Mouse (Mus musculus) thymus, adult 2 months (tissue): Measurements from ENCODE around the gene Cpa5. TPM values are rescaled to one million over a fixed set of nuclear protein-coding genes. Genes with fewer than 3 reads are reported as not detected.

Experiments used
- DNase-seq: peaks from one replicate; pipeline ENCODE4 v3.0.0; 2021
- H3K27ac ChIP-seq: fragments of 200-500 bp; 2 replicates; pipeline ENCODE4 v1.5.1; 2012; ENCODE audit warnings: low read length, control low read depth; ENCODE audit not compliant: control insufficient read depth, insufficient read depth
- H3K27me3 ChIP-seq: fragments of 200-500 bp; 2 replicates; pipeline ENCODE4 v1.6.1; 2012; ENCODE audit warnings: mild to moderate bottlenecking, low read length, moderate library complexity, mixed read lengths; ENCODE audit not compliant: control insufficient read depth, insufficient read depth
- H3K36me3 ChIP-seq: fragments of 200-500 bp; 2 replicates; pipeline ENCODE4 v1.6.1; 2012; ENCODE audit warnings: mild to moderate bottlenecking, low read length, moderate library complexity; ENCODE audit not compliant: control insufficient read depth, insufficient read depth
- H3K4me1 ChIP-seq: fragments of 200-500 bp; replicated peaks from 2 replicates; pipeline ENCODE4 v1.6.1; 2012; ENCODE audit warnings: low read length; ENCODE audit not compliant: control insufficient read depth, insufficient read depth
- H3K4me3 ChIP-seq: fragments of 200-500 bp; 2 replicates; pipeline ENCODE4 v1.5.1; 2012; ENCODE audit warnings: mild to moderate bottlenecking, low read length, control low read depth, moderate library complexity; ENCODE audit not compliant: control insufficient read depth, insufficient read depth
- CTCF ChIP-seq: fragments of 200-500 bp; IDR thresholded peaks from 2 replicates; pipeline ENCODE4 v1.5.1; 2012; ENCODE audit warnings: mild to moderate bottlenecking, control low read depth, low read length, moderate library complexity, borderline replicate concordance; ENCODE audit not compliant: control insufficient read depth, poor library complexity, insufficient read depth; ENCODE audit errors: extremely low read depth
- POLR2A ChIP-seq: fragments of 200-500 bp; IDR thresholded peaks from 2 replicates; pipeline ENCODE4 v1.6.1; 2012; ENCODE audit warnings: mild to moderate bottlenecking, low read length, control low read depth, moderate library complexity; ENCODE audit not compliant: control insufficient read depth, poor library complexity, insufficient read depth; ENCODE audit errors: extremely low read depth
- WGBS: fragments of 180-500 bp; shearing (Covaris S2); methylation state at CpG from one replicate; pipeline ENCODE4 v1.1.7; 2018; 5-methylcytosine and 5-hydroxymethylcytosine counted together
- polyA plus RNA-seq: library from polyadenylated mRNA; depleted of rRNA; stranded (reverse); fragments of >200 nt; gene quantifications from 2 replicates; pipeline ENCODE4 v1.2.3, GENCODE M21; 2012

The Cpa5 gene
- polyA plus RNA-seq, 1 experiment = not detected

DNA sequence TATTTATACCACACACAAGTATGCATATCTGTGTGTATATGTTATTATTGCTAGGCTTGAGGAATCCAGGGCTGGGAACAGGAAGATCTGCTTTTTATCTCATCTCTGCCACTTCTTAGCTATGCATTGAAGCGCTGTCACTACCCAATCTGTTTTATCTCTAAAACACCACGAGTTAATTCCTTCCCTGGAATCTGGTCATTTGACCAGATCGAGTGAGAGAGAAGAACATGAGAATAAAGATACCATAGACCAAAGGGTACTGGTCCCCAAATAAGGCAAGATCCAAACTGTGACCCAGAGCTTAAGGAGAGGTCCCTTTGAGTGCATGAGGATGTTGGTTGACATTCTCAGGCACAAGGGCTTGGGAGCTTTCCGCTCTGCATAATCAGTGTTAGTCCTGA is 11.2 kb downstream of the Cpa5 start:
- no peak for DNase-seq
- Histone ChIP-seq H3K36me3 (no peaks in the 10 kb centered on the region), H3K4me3 (no peak overlapping the region), H3K4me1 (no peaks in the 10 kb centered on the region), H3K27ac (no peak overlapping the region), H3K27me3 (no peaks in the 10 kb centered on the region; the same call in 1 of the 2 replicates)
- WGBS = 73% methylated on average over 4 of the region's 4 CpGs
- TF ChIP-seq CTCF (no peak), POLR2A (no peak)

DNA sequence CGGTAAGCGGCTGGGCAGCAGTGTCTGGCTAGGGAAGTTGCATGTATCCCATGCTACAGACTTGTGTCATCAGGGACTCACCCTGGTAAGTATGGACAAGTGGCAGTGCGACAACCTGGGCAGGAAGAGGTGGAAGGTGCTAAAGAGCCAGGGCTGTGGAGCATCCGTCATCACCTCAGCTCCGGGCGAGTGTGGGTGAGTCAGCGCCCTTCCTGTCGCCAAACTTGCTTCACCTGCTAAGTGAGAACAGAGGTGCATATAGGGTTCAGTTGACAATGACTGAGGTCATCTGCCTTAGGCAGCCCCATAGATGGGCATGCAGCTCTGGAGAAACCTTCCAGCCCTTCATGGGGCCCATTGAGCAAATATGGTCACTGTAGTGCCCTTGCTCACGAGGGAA is 14.0 kb downstream of the Cpa5 start:
- no peaks in the 10 kb centered on the region for H3K27me3 ChIP-seq
- no peak for TF ChIP-seq POLR2A
- no peaks in the 10 kb centered on the region for H3K4me1 ChIP-seq
- WGBS = 94% methylated on average over 9 of the region's 9 CpGs
- no peak overlapping the region for H3K4me3 ChIP-seq
- H3K27ac ChIP-seq = no peak overlapping the region
- DNase-seq = no peak
- H3K36me3 ChIP-seq = no peaks in the 10 kb centered on the region

DNA sequence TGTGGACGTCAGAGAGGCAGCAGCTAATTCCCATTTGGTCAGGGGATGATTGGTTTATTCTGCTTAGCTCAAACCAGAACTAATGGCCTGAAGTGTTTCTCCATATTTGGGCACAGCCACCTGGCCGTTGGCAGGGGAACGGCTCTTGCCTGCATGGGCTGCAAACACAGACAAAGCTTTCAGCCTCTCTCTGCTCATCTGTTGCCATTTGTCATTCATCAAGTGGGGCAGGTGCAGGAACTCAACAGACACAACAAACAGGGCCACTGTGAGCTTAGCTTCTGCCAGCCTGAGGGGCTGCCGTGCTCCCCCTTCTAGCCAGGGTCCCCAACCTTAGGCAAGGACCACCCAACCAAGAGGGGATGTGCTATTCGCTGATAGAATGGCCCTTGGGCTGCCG is 17.3 kb downstream of the Cpa5 start:
- 93% methylated on average over 6 of the region's 6 CpGs for WGBS
- Histone ChIP-seq H3K36me3 (no peaks in the 10 kb centered on the region), H3K4me3 (no peak overlapping the region), H3K27ac (no peak overlapping the region), H3K27me3 (no peaks in the 10 kb centered on the region), H3K4me1 (no peaks in the 10 kb centered on the region)
- TF ChIP-seq POLR2A (no peak), CTCF (no peak)
- DNase-seq = no peak

GRCm38 (mm10) chr6:30629989-30630388 is 19.2 kb downstream of the Cpa5 start:
- Histone ChIP-seq H3K27ac (no peak overlapping the region), H3K4me3 (no peak overlapping the region), H3K27me3 (no peaks in the 10 kb centered on the region), H3K4me1 (no peaks in the 10 kb centered on the region), H3K36me3 (no peaks in the 10 kb centered on the region)
- TF ChIP-seq CTCF (no peak), POLR2A (no peak)
- 65% methylated on average over 1 of the region's 1 CpGs for WGBS
- DNase-seq = no peak

DNA sequence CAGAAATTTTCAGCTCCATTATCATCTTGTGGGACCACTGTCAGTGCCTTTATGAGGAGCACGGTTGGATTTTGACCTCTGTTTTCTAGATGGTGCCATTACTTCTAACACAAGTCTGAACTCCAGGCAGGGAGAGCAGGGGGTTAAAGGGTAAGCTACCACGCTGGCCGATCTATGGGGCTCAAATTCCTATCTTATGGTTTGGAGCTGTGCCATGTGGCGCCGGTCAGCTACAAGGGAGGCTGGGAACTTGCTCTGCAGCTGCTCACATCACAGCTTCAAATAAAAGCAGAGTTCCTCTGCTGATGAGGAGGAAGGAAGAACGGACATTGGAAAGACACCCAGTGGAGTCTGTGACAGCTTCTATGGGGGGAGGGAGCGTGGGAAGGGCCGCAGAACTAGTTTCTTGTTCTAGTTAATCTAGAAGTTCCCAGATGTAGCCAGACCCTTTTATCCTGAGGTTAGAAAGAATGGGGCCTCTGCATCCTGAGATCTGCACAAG is 24.6 kb downstream of the Cpa5 start:
- Histone ChIP-seq H3K36me3 (no peaks in the 10 kb centered on the region), H3K4me1 (no peaks in the 10 kb centered on the region), H3K4me3 (no peak overlapping the region), H3K27ac (no peak overlapping the region), H3K27me3 (no peaks in the 10 kb centered on the region)
- no peak for DNase-seq
- WGBS = 84% methylated on average over 8 of the region's 8 CpGs
- no peak for TF ChIP-seq POLR2A
- TF ChIP-seq CTCF = no peak

- TF ChIP-seq CTCF (no peak), POLR2A (no peak)
- Histone ChIP-seq H3K27ac (no peak overlapping the region), H3K36me3 (no peaks in the 10 kb centered on the region), H3K4me1 (no peaks in the 10 kb centered on the region), H3K4me3 (no peak overlapping the region), H3K27me3 (no peaks in the 10 kb centered on the region)
- WGBS = 87% methylated on average over 4 of the region's 4 CpGs
- no peak for DNase-seq
Measured at GRCm38 (mm10) chr6:30636186-30636842, 25.5 kb downstream of the Cpa5 start.
